Mouse (Mus musculus) right cerebral cortex, adult 2 months (tissue): ENCODE measurements around the gene Ripk1.

Experiments used
- DNase-seq, 2 experiments: peaks; one replicate each; pipeline ENCODE4 v3.0.0; 2021 to 2022; ENCODE audit warnings: low spot score in 2 of 2

Gene Ripk1

DNA sequence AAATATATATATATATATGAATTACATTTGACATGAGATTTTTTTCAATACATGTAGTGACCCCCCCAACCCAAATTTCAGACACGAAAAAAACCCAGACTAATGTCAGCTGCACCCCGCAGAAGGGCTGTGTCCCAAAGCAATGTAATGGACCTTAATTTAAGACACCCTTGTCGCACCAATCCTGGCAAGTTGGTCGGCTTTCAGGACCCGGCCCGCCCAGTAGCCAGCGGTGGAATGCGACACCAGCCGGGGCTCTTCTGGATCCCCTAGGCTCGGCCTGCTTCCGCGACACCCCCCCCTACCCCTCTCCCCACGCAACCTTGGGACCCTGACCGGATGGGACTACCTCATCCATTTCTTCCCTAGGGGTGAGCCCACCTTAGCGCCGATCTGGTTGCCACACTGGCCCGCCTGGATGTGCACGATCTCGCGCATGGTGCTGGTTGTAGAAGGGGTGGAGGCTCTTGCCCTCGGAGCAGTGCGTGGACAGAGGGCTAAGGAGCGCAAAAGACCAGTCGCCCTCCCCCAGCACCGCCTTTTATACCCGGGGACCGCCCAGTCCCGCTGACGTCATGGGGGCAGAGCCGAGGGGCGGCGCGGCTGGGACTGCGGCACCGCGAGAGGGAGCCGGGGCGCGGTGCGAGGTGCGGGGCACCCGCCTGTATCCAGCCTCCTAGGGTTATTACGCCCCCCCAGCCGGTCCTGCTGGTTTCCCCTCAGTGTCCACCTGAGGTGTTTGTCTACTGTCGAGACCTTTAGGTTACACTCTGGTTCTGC lies 75.5 kb downstream of the Ripk1 start, which contains the start of gene Tubb2a:
Gene Tubb2a, minus strand, starts transcription at position 516 of the 780 bp plus-strand sequence.
- peak; percentile 89 to 93 for DNase-seq

DNA sequence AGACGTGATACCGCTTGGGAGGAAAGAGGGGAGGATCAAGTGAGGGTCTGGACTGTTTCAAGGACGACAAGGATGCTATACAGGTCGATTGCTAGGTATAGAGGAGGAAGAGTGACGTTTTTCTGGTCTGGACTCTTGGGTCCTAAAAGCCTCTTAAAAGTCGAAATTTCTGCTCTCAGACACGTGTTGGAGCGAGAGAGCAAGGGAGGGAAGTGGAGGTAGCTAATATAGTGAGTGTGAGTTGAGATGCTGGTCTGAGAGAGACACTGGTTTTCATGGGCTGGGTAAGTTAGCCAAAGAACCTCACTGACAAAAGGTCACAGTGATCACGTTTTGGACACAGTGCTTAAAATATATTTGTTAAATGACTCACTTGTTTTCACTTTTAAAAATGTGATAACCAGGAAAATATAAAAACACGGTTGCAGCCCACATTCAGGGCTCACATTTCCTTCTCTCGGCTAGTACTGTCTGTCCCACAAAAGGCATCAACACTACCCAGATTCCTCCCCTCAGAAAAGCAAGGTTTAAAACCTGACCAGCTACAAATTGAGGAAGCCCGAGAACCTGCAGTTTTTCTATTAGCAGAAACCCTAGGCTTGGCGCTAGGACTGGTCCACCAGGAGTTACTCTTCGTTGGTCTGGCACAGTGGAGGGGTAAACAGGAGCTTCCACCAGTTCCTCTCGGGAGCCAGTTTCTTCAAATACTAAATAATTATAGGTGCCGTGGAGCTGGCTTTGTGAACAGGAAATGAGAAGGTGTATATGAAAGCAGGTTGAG lies 76.5 kb downstream of the Ripk1 start:
- DNase-seq: no peak

DNA sequence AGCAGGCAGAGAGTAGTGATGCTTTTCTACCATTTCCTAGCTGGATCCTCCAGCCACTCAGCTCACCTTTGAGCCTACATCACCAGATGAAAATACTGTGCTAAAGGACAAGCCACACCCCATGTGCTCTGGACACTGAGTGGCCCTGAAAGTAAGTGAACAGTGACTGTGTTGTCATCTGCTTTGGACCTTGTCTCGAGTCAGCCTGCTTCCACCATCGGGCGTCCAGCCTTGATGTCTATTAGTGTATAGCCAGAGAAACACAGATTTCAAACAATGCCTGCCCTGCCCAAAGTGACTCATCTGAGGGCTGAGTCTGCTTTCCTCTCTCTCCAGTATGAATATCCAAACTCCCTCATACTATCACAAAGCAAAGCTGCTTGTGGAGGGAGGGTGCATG lies 77.6 kb downstream of the Ripk1 start:
- no peak for DNase-seq

- DNase-seq: no peak
These were observed 79.8 kb downstream of the Ripk1 start for GRCm38 (mm10) chr13:34081926-34082325.

DNA sequence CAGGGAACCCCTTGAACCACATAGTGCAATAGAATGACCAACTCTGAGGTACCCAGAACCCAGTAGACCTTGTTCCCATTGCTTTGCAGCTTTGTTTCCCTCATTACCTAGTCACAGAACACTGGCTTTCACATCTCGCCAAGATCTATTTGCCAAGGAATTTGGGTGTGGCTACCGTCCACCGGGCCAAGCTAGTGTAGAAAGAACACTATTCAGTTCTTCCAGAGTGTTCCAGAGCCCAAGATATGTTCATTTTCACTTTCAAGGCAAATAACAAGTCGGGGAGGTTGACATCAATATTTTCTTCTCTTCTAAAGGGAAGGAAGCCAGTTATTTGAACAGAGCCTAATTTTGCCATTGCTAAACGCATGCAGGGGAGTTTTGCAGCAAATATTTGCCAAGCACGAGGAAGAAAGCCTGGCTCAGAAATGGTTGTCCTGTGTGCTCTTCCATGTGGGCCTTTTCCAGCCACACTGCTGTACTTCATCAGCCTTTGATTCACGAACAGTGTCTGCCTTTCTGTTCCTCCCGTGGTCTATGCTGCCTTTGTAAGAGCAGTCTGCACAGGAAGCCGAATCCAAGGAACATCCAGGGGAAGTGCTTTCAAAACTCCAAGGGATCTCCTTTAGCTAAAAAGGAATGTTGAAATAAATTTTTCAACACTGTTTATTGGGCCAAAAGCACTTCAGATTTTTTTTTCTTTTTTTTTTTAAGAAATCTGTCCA lies 82.0 kb downstream of the Ripk1 start:
- DNase-seq: no peak
